Mouse (Mus musculus): ENCODE results near the gene Odc1. TPM values are rescaled to one million over a fixed set of nuclear protein-coding genes. Genes with fewer than 3 reads are reported as not detected.

The Odc1 gene
- polyA plus RNA-seq, 1 experiment from 2014 or later = 70.4 TPM

- Histone ChIP-seq H3K36me3 (ENCODE audit: control insufficient read depth, insufficient read depth, low read length) (no peaks in the 10 kb centered on the region), H3K4me1 (replicated peaks; ENCODE audit: control insufficient read depth, insufficient read depth) (no peaks in the 10 kb centered on the region), H3K9me3 (ENCODE audit: control insufficient read depth, low read length) (no peaks in the 10 kb centered on the region), H3K27ac (replicated peaks) (no peak overlapping the region), H3K27me3 (ENCODE audit: control insufficient read depth, insufficient read depth, low read length) (no peaks in the 10 kb centered on the region), H3K4me2 (replicated peaks; ENCODE audit: low read depth) (no peak overlapping the region), H3K4me3 (ENCODE audit: low read depth, low read length) (no peak overlapping the region), H3K9ac (ENCODE audit: low read length) (no peak overlapping the region)
- TF ChIP-seq CTCF (IDR thresholded peaks at IDR 0.05; ENCODE audit: low read depth) (no peak), EP300 (optimal IDR thresholded peaks at IDR 0.05) (no peak)
- no peak for DNase-seq (ENCODE audit: low spot score)
- WGBS = 62% methylated on average over 4 of the region's 4 CpGs
- no peak for ATAC-seq (ENCODE audit: low FRiP score, low TSS enrichment)
Observed at GRCm38 (mm10) chr12:17530825-17531224, 13.8 kb upstream of the Odc1 start.

- DNase-seq (ENCODE audit: low spot score) (no peak), ATAC-seq (ENCODE audit: low FRiP score, low TSS enrichment) (no peak)
- Histone ChIP-seq H3K27ac (replicated peaks) (no peak overlapping the region), H3K27me3 (ENCODE audit: control insufficient read depth, insufficient read depth, low read length) (no peaks in the 10 kb centered on the region), H3K4me2 (replicated peaks; ENCODE audit: low read depth) (no peak overlapping the region), H3K9ac (ENCODE audit: low read length) (no peak overlapping the region), H3K4me1 (replicated peaks; ENCODE audit: control insufficient read depth, insufficient read depth) (no peaks in the 10 kb centered on the region), H3K9me3 (ENCODE audit: control insufficient read depth, low read length) (no peaks in the 10 kb centered on the region), H3K4me3 (ENCODE audit: low read depth, low read length) (no peak overlapping the region), H3K36me3 (ENCODE audit: control insufficient read depth, insufficient read depth, low read length) (no peaks in the 10 kb centered on the region)
- WGBS = 84% methylated on average over 3 of the region's 3 CpGs
- no peak for TF ChIP-seq EP300 (optimal IDR thresholded peaks at IDR 0.05)
- TF ChIP-seq CTCF (IDR thresholded peaks at IDR 0.05; ENCODE audit: low read depth) = no peak
Observed at GRCm38 (mm10) chr12:17536222-17536621, 8.4 kb upstream of the Odc1 start.

- no peak overlapping the region for H3K27ac ChIP-seq (replicated peaks)
- no peaks in the 10 kb centered on the region for H3K36me3 ChIP-seq (ENCODE audit: control insufficient read depth, insufficient read depth, low read length)
- H3K4me2 ChIP-seq (replicated peaks; ENCODE audit: low read depth) = no peak overlapping the region
- ATAC-seq (ENCODE audit: low FRiP score, low TSS enrichment) = 0 out of 2 replicates have a peak, but pooled peaks have one; percentile 47
- no peak overlapping the region for H3K4me3 ChIP-seq (ENCODE audit: low read depth, low read length)
- no peak overlapping the region for H3K9ac ChIP-seq (ENCODE audit: low read length)
- no peak for DNase-seq (ENCODE audit: low spot score)
- TF ChIP-seq EP300 (optimal IDR thresholded peaks at IDR 0.05) (no peak), CTCF (IDR thresholded peaks at IDR 0.05; ENCODE audit: low read depth) (no peak)
- no peaks in the 10 kb centered on the region for H3K9me3 ChIP-seq (ENCODE audit: control insufficient read depth, low read length)
- WGBS = 83% methylated on average over 3 of the region's 3 CpGs
- H3K27me3 ChIP-seq (ENCODE audit: control insufficient read depth, insufficient read depth, low read length) = no peaks in the 10 kb centered on the region
- H3K4me1 ChIP-seq (replicated peaks; ENCODE audit: control insufficient read depth, insufficient read depth) = no peaks in the 10 kb centered on the region
Observed at GRCm38 (mm10) chr12:17537147-17537546, 7.4 kb upstream of the Odc1 start.

GRCm38 (mm10) chr12:17538087-17538486, 6.5 kb upstream of the Odc1 start:
- Histone ChIP-seq H3K36me3 (ENCODE audit: control insufficient read depth, insufficient read depth, low read length) (no peaks in the 10 kb centered on the region), H3K4me1 (replicated peaks; ENCODE audit: control insufficient read depth, insufficient read depth) (no peaks in the 10 kb centered on the region), H3K27ac (replicated peaks) (no peak overlapping the region), H3K9ac (ENCODE audit: low read length) (no peak overlapping the region), H3K4me3 (ENCODE audit: low read depth, low read length) (no peak overlapping the region), H3K27me3 (ENCODE audit: control insufficient read depth, insufficient read depth, low read length) (no peaks in the 10 kb centered on the region), H3K9me3 (ENCODE audit: control insufficient read depth, low read length) (no peaks in the 10 kb centered on the region), H3K4me2 (replicated peaks; ENCODE audit: low read depth) (no peak overlapping the region)
- ATAC-seq (ENCODE audit: low FRiP score, low TSS enrichment) (peak; percentile 72), DNase-seq (ENCODE audit: low spot score) (no peak)
- no peak for TF ChIP-seq CTCF (IDR thresholded peaks at IDR 0.05; ENCODE audit: low read depth)
- TF ChIP-seq EP300 (optimal IDR thresholded peaks at IDR 0.05) = no peak
- 78% methylated on average over 3 of the region's 3 CpGs for WGBS

GRCm38 (mm10) chr12:17539041-17539440, 5.6 kb upstream of the Odc1 start:
- ATAC-seq (ENCODE audit: low FRiP score, low TSS enrichment) = no peak
- WGBS = 54% methylated on average over 6 of the region's 6 CpGs
- no peaks in the 10 kb centered on the region for H3K27me3 ChIP-seq (ENCODE audit: control insufficient read depth, insufficient read depth, low read length)

GRCm38 (mm10) chr12:17540040-17540552, 4.5 kb upstream of the Odc1 start:
- TF ChIP-seq CTCF (IDR thresholded peaks at IDR 0.05; ENCODE audit: low read depth) = no peak
- ATAC-seq (ENCODE audit: low FRiP score, low TSS enrichment) = no peak
- no peak overlapping the region for H3K9ac ChIP-seq (ENCODE audit: low read length)
- no peaks in the 10 kb centered on the region for H3K4me1 ChIP-seq (replicated peaks; ENCODE audit: control insufficient read depth, insufficient read depth)
- H3K4me2 ChIP-seq (replicated peaks; ENCODE audit: low read depth) = no peak overlapping the region
- no peak for DNase-seq (ENCODE audit: low spot score)
- H3K27me3 ChIP-seq (ENCODE audit: control insufficient read depth, insufficient read depth, low read length) = no peaks in the 10 kb centered on the region
- no peak overlapping the region for H3K27ac ChIP-seq (replicated peaks)
- 71% methylated on average over 6 of the region's 6 CpGs for WGBS
- H3K36me3 ChIP-seq (ENCODE audit: control insufficient read depth, insufficient read depth, low read length) = no peaks in the 10 kb centered on the region
- H3K9me3 ChIP-seq (ENCODE audit: control insufficient read depth, low read length) = no peaks in the 10 kb centered on the region
- no peak overlapping the region for H3K4me3 ChIP-seq (ENCODE audit: low read depth, low read length)

More at GRCm38 (mm10) chr12:17539041-17539440, 5.6 kb upstream of the Odc1 start:
- no peak overlapping the region for H3K4me2 ChIP-seq (replicated peaks; ENCODE audit: low read depth)
- no peaks in the 10 kb centered on the region for H3K9me3 ChIP-seq (ENCODE audit: control insufficient read depth, low read length)
- no peak for TF ChIP-seq CTCF (IDR thresholded peaks at IDR 0.05; ENCODE audit: low read depth)
- no peak for TF ChIP-seq EP300 (optimal IDR thresholded peaks at IDR 0.05)
- no peaks in the 10 kb centered on the region for H3K4me1 ChIP-seq (replicated peaks; ENCODE audit: control insufficient read depth, insufficient read depth)
- H3K9ac ChIP-seq (ENCODE audit: low read length) = no peak overlapping the region
- DNase-seq (ENCODE audit: low spot score) = no peak
- H3K27ac ChIP-seq (replicated peaks) = no peak overlapping the region
- no peaks in the 10 kb centered on the region for H3K36me3 ChIP-seq (ENCODE audit: control insufficient read depth, insufficient read depth, low read length)
- no peak overlapping the region for H3K4me3 ChIP-seq (ENCODE audit: low read depth, low read length)
